Mouse (Mus musculus) c-Kit-positive CD71-negative TER-119-negative erythroid progenitor cells, embryonic 14.5 days (primary cell): ENCODE data around the gene Wnt1.

Experiments
- DNase-seq: peaks from one replicate; pipeline ENCODE4 v3.0.0-alpha.2; 2013; ENCODE audit warnings: low read depth

Wnt1 gene

DNA sequence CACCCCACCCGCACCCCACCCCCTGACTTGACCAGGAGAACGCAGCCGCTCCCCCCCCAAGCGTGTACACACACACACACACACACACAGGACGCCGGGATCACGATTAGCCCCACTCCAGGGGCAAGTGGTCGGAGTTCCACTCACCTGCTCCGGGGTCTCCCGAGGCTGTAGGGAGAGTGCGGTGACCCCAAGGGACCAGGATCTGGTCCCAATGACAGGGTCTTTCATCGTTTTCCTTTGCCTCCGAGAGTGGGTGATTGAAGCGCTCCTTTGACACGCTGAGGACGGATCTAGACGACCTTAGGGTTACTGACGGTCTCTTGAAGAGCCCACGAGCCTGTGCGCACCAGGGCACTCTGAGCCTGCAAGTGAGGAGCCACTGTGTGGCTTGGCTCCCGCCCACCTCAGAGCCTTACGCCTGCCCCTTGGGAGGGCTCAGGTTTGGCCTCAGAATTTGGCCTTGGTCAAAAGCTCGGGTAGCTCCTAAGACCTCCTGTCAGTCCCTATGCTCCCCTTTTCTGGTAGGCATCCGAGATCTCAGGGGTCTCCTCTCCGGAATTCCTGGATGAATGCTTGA is 11.4 kb upstream of the Wnt1 start:
- no peak for DNase-seq

DNA sequence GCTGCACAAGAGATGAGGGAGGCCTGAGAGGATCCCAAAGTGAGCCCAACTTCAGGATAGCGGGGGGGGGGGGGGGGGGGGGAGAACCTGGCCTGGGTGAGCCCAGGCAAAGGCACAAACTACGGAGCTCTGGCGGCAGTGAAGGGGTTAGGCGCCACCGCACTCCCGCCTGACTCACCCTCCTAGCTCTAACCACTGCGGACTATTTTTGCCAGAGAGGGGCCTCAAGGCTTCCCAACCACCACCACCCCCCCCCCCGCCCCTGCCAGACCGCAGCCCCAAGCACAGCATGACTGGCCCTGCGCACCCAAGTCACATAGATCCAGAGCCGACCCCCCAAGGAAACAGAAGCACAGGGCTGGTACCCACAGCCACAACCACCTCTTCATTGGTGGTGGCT is 10.9 kb upstream of the Wnt1 start:
- no peak for DNase-seq

GRCm38 (mm10) chr15:98780075-98780474 is 9.6 kb upstream of the Wnt1 start:
- DNase-seq: no peak

- no peak for DNase-seq
Measured at GRCm38 (mm10) chr15:98780573-98780972, 9.1 kb upstream of the Wnt1 start.

- no peak for DNase-seq
Measured at GRCm38 (mm10) chr15:98781166-98781565, 8.5 kb upstream of the Wnt1 start.

DNA sequence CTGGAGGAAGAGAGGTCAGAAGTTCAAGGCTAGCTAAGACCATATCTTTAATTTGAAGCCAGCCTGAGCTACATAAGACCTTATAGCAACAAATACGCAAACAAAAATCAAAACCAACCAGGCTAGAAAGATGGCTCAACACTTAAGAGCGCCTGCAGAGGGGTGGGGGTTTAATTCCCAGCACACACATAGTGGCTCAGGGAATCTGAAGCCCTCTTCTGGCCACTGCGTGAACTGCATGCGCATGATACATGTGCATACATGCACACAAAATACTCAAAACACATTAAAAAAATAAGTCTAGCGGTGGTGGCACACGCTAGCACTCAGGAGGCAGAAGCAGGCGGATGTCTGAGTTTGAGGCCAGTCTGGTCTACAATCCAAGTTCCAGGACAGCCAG is 3.9 kb upstream of the Wnt1 start:
- DNase-seq: no peak

GRCm38 (mm10) chr15:98787930-98788329 is 1.7 kb upstream of the Wnt1 start:
- no peak for DNase-seq

DNA sequence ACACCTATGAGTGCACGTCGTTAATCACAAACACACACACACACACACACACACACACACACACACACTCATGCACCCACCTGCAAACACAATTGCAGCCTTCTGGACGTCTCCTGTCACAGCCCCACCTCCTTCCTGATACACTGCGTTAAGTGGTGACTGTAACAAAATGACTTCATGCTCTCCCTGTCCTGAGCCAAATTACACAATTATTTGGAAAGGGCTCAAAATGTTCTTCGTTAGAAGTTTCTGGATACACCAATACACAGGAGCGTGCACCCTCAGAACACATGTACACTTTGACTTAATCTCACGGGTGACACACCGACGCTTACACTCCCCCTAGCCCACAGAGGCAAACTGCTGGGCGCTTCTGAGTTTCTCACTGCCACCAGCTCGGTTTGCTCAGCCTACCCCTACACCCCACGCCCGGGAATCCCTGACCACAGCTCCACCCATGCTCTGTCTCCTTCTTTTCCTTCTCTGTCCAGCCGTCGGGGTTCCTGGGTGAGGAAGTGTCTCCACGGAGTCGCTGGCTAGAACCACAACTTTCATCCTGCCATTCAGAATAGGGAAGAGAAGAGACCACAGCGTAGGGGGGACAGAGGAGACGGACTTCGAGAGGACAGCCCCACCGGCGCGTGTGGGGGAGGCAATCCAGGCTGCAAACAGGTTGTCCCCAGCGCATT is 541 bp upstream of the Wnt1 start:
- no peak for DNase-seq

- DNase-seq: no peak
Measured at GRCm38 (mm10) chr15:98790761-98791160, 1.1 kb downstream of the Wnt1 start.

GRCm38 (mm10) chr15:98791221-98791620 is 1.6 kb downstream of the Wnt1 start:
- no peak for DNase-seq

GRCm38 (mm10) chr15:98791771-98792170 is 2.1 kb downstream of the Wnt1 start:
- DNase-seq: no peak

DNA sequence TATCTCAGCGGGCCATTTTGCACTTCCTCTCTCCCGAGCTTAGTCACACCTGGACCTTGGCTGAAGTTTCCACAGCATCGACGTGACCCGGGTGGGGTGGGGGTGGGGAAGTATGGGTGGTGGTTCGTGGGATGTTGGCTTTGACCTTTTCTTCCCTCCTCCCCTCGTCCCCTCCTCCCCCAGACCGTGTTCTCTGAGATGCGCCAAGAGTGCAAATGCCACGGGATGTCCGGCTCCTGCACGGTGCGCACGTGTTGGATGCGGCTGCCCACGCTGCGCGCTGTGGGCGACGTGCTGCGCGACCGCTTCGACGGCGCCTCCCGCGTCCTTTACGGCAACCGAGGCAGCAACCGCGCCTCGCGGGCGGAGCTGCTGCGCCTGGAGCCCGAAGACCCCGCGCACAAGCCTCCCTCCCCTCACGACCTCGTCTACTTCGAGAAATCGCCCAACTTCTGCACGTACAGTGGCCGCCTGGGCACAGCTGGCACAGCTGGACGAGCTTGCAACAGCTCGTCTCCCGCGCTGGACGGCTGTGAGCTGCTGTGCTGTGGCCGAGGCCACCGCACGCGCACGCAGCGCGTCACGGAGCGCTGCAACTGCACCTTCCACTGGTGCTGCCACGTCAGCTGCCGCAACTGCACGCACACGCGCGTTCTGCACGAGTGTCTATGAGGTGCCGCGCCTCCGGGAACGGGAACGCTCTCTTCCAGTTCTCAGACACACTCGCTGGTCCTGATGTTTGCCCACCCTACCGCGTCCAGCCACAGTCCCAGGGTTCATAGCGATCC is 2.8 kb downstream of the Wnt1 start:
- no peak for DNase-seq

DNA sequence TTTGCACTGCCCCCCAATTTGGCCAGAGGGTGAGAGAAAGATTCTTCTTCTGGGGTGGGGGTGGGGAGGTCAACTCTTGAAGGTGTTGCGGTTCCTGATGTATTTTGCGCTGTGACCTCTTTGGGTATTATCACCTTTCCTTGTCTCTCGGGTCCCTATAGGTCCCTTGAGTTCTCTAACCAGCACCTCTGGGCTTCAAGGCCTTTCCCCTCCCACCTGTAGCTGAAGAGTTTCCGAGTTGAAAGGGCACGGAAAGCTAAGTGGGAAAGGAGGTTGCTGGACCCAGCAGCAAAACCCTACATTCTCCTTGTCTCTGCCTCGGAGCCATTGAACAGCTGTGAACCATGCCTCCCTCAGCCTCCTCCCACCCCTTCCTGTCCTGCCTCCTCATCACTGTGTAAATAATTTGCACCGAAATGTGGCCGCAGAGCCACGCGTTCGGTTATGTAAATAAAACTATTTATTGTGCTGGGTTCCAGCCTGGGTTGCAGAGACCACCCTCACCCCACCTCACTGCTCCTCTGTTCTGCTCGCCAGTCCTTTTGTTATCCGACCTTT is 3.6 kb downstream of the Wnt1 start:
- no peak for DNase-seq

- DNase-seq: no peak
Measured at GRCm38 (mm10) chr15:98796803-98797595, 7.3 kb downstream of the Wnt1 start.

DNA sequence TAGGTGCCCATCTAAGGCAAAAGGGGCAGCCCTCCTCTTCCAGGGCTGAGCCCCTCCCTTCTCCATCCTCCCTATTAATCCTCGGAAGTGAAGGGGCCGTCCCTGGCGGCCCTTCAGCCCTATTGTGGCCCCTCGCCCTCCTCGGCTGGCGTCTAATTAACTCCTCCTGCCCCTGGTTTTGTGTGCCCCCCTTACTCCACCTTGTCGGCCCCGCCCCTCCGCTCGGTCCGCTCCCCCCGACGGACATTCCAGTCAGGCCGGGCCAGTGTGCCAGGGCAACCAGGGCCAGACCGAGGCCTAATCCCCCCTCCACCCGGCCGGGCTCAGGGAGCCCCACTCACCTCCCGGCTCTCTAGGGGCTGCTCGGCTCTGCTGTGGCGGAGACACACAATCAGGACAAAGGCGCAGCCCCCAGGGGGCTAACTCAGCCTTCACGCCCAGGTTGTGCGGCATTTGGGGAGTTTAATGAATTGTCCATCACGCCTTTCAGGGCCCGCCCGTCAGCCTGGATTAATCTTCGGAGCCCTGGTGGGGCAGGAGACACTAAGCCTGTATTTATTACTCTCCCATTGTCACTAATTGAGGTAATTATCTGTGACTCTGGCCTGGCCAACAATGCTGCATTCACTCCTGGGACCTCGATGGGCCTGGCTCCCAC is 8.3 kb downstream of the Wnt1 start:
- no peak for DNase-seq

GRCm38 (mm10) chr15:98798903-98799302 is 9.2 kb downstream of the Wnt1 start:
- DNase-seq: no peak

DNA sequence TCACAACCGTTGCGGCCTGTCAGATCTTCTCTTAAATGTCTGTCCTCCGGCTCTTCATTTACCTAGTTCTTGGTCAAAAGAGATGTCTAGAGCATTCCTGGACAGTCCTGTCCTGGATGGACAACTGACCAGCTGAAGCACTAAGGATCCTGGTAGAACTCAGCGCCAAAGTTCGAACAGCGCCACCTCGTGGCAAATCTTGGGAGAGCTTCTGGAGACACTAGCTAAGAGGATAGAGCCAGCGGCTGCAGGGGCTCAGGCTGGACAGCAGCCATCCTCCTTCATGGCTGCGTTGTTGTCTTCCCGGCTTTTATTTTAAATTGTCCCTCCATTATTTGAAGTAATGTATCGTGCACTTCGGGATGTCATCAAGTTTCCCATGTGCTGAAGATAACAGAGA is 9.7 kb downstream of the Wnt1 start:
- peak; percentile 76 for DNase-seq

- no peak for DNase-seq
Measured at GRCm38 (mm10) chr15:98802926-98803325, 13.3 kb downstream of the Wnt1 start.

DNA sequence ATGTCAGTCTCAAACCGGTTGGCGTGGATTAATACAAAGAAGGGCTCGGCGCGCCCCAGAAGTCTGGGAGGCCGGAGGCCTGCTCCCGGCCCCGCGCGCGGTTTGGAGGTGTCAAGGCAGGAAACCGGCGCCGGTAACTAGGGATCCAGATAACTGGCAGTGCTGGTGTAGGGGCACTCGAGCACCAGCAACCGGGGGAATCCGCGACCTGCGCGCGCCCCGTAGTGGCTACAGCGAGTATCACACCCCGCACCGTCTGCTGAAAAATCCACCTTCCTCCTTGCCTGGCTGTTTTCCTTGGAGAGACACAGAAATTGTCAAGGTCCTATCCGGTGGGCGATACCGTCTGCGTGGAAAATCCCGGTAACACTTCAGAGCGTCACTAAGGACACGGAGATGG is 14.4 kb downstream of the Wnt1 start:
- peak; percentile 57 for DNase-seq

DNA sequence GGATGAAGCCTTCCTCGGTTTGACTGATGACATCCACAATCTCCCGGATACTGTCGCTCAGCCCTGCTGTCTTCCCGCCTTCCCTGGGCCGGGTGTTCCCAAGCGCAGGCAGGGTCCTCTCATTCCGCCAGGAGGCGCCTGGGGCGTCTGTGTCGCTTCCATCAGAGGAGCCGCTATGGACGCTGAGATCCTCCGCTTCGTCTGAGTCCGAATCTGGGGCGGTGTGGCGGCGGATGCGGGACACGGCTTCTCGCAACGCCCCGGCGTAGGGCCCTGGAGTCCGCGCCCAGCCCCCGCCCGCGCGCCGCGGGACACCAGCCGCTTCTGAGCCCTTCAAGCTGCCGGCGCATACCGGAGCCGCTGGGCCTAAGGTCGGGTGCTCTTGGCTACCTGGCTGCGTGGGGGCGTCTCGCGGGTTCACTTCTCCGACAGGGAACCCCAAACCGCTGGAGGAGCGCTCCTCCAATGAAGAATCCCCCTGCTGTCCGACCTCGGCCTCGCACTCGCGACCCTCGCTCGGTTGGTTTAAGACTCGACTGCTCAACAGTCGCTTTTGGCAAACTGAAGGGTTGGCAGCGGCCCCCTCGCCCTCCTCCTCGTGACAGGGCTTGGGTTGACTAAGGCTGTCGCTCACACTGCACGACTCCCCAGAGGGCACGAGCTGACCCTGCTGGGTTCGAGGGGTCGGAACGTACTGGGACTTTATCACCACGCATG is 15.8 kb downstream of the Wnt1 start:
- no peak for DNase-seq
